Mouse (Mus musculus) liver, postnatal 0 days (tissue): Measurements from ENCODE around the gene Nfatc2.

Source experiments
- CTCF ChIP-seq: sonication (generic); IDR thresholded peaks from 2 replicates; pipeline ENCODE4 v1.5.1; 2016; ENCODE audit warnings: antibody characterized with exemption, low read depth
- EP300 ChIP-seq: IDR thresholded peaks from 2 replicates; pipeline ENCODE4 v1.6.1; 2016; ENCODE audit warnings: antibody characterized with exemption, low read depth, mild to moderate bottlenecking

DNA sequence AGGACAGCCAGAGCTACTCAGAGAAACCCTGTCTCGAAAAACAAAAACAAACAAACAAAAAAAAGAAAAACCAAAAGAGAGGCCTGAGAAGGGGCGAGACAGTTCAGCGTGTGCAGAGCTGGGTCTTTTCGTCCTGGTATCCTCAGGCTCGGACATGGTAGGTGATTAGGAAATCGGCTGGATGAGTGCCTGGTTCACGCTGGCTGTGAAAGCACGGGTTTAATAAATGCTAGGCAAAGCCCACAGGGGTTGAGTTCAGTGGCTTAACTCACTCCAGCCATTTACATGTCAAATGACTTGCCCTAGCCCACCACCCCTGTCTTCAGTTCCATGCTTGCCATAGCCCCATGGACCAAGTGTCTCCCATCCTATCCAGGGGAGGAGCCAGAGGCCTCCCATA is 14.3 kb downstream of the Nfatc2 start:
- TF ChIP-seq CTCF (no peak), EP300 (no peak)
